Mouse (Mus musculus) thymus, adult 2 months (tissue): Measurements from ENCODE around the gene Pla2g2c.

ENCODE experiments used
- CTCF ChIP-seq: fragments of 200-500 bp; IDR thresholded peaks from 2 replicates; pipeline ENCODE4 v1.5.1; 2012; ENCODE audit warnings: mild to moderate bottlenecking, control low read depth, low read length, moderate library complexity, borderline replicate concordance; ENCODE audit not compliant: control insufficient read depth, poor library complexity, insufficient read depth; ENCODE audit errors: extremely low read depth
- POLR2A ChIP-seq: fragments of 200-500 bp; IDR thresholded peaks from 2 replicates; pipeline ENCODE4 v1.6.1; 2012; ENCODE audit warnings: mild to moderate bottlenecking, low read length, control low read depth, moderate library complexity; ENCODE audit not compliant: control insufficient read depth, poor library complexity, insufficient read depth; ENCODE audit errors: extremely low read depth

DNA sequence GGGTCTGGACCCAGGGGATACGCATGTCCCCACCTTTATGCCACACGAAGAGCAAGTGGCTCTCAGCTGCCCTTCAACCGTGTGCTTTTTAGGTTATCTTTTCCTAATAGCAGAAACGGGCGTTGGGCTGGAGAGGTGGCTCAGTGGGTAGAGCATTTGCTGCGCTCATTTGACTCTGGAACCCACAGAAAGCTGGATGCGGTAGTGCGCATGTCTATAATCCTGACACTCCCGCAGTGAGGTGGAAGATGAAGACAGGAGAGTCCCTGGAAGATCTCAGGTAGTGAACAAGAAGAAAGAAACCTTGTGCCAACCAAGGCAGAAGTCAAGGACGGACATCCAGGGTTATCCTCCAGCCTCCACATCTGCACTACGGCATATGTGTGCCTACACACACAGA lies 15.3 kb upstream of the Pla2g2c start:
- TF ChIP-seq POLR2A (no peak), CTCF (no peak)
